Mouse (Mus musculus) common myeloid progenitor, adult 5-6 weeks (primary cell): ENCODE measurements around the gene CN725425. TPM values are rescaled to one million over a fixed set of nuclear protein-coding genes. Genes with fewer than 3 reads are reported as not detected.

Source experiments
- ATAC-seq: replicated peaks from 2 replicates; pipeline ENCODE4 v1.8.0; 2016; ENCODE audit warnings: low read depth, mild to moderate bottlenecking, moderate TSS enrichment, inconsistent platforms; ENCODE audit not compliant: poor library complexity, severe bottlenecking
- total RNA-seq: library from RNA; stranded (forward); fragments of 200-1000, 187-1606 nt; gene quantifications from 2 replicates; pipeline ENCODE4 v1.2.3, GENCODE M21; 2017

The CN725425 gene
- total RNA-seq, 1 experiment from 2014 or later = not detected

DNA sequence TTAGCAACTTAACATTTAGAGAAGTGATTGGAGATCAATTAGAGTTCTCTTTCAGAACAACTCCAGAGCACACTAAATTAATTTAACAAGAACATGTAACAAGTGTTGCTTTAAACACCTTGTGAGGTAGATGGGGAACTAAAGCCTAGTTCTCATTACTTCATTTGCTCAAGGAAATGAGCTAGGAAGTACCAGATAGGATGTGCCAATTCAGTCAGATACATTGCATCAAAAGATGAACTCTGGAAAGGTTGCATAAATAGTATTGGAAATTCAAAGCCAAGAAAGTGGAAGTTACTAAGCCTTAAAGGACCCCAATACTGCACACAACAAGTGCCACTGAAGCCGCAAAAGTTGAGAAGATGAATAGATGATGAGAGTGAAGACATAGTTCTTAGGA is 3.2 kb downstream of the CN725425 start:
- ATAC-seq = no peak

DNA sequence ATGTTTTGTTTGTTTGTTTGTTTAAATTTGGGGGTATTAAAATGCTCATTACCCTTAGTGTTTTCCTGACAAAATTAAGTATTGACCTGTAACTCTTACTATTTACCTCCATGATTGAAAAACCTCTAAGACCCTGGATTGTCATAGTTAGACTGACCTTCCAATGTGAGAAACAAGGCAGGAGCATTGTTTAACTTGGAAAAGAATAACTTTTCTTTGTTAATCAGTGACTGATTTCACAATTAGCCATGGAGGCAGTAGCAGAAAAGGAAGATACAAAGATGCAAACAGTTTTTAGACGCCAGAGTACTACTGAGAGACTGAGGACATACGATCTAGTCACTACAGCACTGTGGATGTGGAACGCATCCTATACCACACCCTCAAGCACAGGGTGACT is 4.2 kb downstream of the CN725425 start:
- ATAC-seq = no peak

DNA sequence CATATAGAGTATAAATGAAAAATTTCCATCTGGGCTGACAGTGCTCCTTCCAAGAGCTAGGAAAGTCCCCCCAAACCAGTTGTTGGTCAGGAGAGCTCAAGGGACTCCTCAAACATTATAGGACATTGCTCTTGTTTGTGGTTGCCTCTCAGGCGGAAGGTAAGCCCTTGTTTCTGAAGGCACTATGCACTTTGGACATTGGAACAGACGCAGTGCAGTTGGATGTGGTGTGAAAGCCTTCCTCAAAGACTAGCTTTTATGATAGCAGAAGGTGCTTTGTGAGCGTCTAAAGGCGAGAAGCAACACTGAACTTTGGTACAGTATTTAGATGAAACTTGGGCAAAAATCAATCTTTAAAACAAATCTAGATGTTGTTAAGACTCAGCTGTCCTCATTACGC is 7.2 kb downstream of the CN725425 start:
- ATAC-seq = no peak

DNA sequence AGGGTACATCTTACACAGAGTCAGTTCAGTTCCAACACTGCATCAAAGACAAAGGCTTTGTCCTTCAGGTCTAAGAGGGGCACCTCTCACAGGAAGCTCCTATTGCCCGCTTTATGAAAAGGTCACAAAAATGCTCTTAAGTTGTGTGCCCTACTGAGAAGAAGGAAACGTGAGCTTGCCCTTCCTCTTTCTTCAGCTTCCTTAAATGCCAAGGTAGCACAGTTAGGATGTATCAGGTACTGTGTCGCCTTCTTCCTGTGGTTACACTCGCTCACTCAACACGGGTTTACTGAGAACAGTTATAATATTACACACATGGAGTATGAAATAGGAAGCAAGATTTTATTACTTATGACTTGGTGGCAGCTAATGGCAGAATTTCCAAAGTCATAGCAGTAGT is 38.0 kb downstream of the CN725425 start:
- ATAC-seq = peak; percentile 39; the same call in 1 of the 2 replicates

DNA sequence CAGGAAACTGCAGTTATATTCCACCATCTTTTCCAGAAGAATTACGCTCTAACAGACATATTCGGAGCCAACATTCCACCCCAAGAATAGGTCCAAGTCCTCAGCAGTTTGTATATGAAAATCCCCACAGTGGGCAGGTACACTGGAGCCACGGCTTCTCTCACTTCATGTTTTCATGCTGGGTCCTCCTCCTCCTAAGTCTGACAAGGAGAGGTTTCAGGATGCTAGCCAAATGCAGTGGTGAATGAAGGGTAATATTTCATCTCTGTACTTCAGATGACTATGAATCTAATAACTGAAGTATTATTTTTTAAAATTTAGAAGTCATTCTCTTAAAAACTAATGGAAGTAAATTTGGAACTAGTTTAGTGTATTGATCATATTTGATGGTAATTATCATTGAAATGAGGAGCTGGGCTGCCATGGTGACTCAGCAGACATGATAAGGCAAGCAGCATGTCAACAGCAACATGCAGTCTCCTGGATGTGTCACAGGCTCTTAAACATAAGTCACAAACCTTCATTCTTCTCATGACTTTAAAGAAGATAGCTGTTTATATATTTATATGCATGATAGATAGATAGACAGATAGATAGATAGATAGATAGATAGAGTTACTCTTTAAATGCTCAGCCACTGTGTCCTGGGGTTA is 41.5 kb downstream of the CN725425 start:
- ATAC-seq = no peak

DNA sequence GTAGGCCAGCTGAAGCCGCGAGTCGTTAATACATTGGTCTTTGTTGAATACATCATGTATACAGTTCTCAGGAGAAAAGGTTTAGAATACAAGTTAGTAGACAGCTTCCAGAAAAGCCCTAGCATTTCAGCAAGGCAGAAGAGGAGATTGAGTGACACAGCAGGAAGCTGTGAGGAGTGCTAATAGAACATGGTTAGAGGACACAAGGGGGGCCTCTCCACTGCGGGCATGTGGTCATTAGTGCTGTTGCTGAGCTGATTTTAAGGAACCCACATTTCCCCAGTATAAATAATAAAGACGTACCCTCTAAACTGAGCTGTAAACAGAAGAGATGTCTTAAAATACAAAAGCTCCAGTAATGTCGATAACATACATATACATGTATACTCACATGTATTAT is 51.5 kb downstream of the CN725425 start:
- peak; percentile 82 for ATAC-seq

DNA sequence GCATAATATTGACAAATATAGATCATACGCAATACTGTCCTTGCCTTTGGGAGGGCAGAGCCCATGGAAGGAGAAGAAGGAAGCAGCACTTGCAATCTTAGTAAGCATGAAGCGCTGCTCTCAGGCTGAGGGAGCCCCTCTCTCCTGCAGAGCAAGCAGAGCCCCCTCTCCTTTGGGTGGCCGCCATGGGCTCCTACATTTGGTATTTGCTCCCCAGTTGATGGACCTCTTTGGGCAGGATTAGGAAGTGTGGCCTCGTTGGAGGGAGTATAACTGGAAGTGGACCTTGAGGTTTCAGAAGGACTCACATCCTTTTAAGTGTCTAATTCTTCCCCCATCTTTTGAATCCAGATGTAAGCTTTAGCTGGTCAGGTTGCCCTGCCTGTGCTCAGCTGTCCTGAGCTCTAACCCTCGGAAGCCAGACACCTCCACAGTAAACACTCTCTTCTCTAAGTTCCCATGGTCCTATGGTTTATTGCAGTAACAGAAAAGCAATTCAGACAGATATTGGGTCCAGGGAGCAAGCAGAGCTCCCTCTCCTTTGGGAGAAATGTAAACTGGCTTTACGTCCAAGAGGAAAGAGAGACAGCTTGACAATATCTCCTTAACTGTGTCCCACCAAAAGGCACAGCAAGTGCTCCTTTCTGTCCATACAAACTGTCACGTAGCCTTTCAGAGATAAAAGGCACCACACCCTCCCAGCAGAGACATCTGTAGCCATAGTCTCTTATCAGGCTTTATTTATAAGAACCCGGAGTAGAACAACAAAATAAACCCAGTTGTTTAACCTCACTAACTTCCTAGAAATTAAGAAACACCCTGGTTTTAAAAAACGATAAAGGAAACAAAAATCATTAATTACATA is 52.5 kb downstream of the CN725425 start:
- no peak; the same call in 1 of the 2 replicates for ATAC-seq

DNA sequence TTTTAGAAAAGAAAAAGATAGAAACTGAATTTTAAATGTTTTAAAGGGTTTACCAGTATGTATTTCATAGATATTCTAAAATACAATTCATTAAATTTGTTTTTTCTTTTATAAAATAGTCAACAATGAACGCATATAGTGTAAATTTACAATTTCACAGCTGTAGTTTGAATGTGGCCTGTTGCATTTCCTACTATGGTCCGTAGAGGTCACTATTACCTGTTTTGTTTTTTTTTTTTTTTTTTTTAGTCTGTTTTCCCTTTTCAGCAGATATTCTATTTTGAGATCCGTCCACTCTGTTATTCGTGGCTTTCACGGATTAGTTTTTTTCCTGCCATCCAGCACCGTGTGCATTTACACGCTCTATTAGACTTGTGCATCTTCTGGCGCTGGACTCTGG is 53.7 kb downstream of the CN725425 start:
- no peak; the same call in 1 of the 2 replicates for ATAC-seq

DNA sequence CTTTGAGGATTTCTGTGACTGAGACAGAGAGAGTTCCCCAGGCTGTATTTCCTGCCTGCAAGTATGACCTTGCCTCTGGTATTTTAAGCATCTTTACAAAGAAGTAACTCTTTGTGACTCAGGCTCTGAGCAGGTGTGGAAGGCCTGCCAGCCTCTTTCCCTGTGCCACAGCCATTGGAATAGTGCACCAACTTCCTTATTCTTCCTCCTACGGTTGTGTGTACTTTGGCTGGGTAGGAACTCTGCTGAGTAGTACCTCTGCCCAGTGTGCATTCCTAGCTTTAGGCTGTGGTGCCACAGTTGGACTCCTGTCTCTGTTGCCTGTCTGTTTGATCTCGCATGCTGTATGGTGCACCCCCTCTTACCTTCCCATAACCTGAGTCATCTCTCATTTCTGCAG is 56.0 kb downstream of the CN725425 start:
- ATAC-seq = no peak

DNA sequence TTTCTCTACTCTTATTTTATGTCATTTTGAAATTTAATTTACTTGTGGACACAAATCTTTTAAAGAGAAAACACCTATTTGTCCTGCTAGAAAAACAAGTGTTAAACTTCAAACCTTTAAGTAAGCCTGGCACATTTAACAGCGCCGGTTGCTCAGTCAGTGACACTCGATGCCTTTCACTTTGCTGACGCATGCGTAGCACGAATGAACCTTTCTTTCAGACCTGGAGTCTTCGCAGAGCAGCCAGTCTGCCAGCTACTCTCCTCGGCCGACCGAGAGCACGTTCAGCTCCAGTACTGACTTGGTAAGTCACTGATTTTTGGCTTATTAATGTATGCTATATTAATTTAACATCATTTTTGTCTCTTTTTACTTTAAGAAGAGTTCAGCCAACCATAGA is 57.8 kb downstream of the CN725425 start:
- ATAC-seq = no peak

DNA sequence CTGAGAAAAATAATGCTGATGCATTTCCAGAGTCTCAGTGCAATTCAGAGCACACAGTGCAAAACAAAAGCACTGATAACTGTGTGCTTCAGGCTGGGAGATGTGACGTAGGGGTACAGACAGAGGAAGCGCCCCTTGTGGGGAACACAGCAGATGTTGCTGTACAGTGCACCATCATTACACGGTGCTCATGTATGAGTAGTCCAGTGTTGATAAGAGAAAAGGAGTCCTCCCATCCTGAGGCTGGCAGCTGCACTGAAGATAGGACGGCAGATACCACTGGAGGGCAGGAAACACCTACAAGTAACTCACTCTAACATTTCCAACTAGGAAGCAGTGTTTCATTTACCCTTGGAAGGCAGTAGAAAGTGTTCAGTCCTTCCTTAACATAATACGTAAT is 61.3 kb downstream of the CN725425 start:
- peak; percentile 72 for ATAC-seq

DNA sequence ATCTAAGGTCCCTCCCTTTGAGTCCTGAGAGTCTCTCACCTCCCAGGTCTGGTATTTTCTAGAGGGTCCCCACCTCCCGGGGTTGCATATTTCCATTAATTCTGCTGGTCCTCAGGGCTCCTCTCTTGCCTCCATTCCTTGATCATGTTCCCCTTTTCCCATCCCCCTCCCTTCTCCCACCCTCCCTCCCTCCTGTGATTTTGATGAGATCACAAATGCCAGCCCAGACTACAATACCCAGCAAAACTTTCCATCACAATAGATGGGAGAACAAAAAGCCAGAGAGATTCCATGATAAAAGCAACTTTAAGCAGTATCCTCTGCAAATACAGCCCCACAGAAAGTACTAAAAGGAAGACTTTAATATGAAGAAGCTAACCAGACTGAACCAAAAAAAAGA is 64.6 kb downstream of the CN725425 start:
- ATAC-seq = no peak

DNA sequence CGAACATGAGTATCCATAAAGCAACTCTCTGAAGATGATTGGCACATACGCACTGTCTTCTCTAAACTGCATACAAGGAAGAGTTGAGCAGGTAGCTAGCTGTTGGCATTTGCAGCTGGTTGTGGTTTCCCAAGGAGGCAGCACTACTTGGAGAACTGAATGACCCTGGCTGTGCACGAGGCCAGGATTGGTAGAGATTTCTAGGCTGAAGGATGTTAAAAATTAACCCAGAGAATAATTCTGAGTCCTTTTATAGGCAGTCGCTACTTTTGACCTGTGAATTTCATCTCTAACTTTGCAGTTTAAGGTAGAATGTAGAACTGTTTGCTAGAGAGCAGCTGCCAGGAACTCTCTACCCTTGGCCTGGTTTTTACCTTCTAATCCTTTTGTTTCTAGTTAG is 69.2 kb downstream of the CN725425 start:
- ATAC-seq = no peak

DNA sequence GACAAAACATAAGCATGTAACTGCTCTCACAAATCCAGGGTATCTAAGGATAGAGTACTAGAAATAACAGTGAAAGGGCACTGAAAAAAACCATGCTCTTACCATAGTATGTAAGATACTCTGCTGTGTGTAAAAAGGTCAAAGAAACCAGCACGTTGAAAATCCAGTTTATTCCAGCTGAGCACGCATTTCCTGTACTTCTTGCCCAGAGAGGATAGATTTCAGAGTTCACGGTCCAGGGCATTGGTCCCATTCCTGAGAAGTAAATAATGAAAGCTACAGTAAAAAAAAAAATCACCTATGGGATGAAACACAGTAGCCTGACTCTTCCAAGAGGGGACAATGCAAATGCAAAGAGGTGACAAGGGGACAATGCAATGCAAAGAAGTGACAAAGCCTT is 76.7 kb downstream of the CN725425 start:
- no peak for ATAC-seq

DNA sequence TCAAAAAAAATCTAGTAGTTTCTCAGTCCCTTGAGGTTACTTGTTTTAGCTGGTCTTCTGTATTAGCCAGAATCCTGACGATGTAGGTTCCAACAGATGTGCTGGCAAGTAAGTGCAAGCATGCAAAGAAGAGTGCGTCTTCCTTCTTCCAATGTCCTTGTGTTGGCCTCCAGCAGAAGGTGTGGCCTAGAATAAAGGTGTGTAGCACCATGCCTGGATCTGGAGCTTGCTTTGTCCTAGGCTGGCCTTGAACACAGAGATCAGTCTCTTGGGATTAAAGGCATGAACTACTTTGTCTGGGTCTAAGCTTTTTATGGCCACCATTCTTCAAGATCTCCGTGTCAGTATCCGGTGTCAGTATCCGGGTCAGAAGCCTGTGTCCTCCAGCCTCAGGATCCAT is 80.3 kb downstream of the CN725425 start:
- no peak for ATAC-seq

DNA sequence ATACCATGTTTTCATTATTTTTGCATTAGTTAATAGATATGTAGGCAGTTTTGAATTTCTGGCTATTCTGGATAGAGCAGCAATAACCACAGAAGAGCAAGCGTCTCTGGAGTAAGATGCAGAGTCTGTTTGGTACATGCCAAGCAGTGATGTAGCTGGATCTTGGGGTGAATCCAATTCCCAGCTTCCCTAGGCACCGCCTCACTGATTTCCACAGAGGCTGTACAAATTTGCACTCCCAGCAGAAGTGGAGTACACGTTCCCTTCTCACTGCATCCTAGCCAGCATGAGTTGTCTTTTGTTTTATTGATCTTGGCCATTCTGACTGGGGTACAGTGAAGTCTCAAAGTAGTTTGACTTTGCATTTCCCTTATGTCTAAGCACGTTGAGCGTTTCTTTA is 82.2 kb downstream of the CN725425 start:
- ATAC-seq = no peak

DNA sequence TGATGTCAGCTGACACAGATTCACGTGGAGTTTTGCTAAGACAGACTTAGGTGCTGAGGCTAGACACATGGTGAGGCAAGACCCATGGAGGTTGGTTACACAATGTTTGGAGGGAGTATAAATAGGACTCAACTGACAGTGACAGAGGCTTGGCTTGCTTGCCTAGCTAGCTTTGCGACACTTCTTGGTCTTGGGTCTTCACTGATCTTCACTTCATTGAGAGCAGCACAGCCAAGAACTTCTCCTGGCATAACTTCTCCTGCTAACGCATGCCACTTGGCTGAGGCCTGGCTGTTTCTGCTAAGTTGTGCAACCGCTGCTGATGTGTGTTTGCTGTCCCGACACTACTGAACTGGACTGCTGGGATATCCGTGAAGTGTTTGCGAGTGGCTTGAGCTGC is 83.5 kb downstream of the CN725425 start:
- ATAC-seq = 0 out of 2 replicates have a peak, but pooled peaks have one; percentile 39

DNA sequence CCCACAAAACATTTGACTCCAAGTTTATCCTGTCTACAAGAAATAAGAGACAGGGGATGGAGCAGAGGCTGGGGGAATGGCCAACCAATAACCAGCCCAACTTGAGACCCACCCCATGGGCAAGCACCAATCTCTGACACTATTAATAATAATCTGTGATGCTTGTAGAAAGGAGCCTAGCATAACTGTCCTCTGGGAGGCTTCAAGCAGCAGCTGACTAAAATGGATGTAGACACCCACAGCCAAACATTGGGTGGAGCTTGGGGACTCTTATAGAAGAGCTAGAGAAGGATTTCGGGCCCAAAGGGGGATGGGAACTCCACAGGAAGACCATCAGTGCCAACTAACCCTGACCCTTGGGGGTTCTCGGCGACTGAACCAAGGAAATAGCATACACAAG is 84.1 kb downstream of the CN725425 start:
- ATAC-seq = no peak

DNA sequence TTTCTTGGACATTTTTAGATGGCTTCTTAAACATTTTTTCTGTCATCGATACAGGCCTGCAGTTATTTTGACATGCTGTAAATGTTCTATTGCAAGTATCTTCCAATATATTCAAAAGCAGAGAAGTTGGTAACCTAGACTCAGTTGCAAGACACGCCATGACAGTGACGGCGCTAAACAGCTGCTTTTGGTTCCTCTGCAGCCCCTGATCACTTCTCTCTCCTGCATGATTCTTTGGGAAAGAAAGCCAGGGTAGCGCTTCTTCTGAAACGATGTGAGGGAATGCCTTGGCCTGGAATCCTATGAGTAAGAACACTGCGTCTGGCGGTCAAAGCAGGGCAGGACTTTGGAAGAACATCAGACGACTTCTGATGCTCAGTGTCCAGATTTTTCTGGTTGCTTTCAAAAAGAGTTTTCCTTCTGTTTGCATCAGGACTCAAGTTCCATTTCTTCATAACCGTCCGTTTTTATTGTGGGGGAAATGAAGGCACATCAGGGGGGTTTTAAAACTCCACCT is 100.1 kb downstream of the CN725425 start:
- no peak for ATAC-seq

DNA sequence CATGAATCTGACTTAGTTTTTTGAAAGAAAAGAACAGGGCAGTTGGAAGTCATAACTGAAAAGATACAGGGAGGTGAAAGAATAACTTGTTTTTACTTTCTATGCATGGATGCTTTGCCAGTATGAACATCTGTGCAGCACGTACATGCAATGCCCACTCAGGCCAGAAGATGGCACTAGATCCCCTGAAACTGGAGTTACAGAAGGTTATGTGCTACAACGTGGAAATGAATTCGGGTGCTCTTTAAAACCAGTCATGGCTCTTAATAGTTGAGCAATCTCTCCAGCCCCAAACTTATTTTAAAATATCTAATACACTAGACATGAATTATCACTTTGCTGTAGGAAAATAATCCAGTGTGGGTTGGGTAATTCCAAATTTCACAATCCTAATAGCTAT is 102.1 kb downstream of the CN725425 start:
- peak; percentile 94 for ATAC-seq

DNA sequence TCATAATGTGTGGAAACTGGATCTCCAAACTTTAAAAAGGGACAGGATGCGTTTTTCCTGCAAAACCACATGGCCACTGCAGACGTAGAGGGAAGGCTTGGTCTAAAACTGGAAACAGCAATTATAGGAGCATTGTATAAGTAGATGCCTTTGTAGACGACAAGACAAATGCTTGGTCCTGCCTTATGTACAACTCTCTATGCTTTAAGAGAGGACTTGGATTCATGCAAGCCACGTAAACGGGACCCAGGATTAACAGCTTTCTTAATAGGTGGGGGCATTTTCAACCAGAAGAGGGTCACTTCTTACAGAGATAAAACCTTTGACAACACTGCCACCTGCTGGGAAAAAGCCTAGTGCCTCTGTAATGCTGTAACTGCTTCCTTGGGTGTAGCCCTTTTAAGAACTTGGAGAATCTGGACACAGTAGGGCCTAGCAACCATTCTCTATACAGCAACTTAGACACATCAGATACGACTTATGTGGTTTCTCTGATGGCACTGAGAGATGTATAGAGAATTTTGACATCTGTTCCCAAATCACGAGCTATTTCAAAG is 105.1 kb downstream of the CN725425 start:
- ATAC-seq = peak; percentile 74
